Mouse (Mus musculus) gastrocnemius, postnatal 4 days (tissue): ENCODE data around the gene Il22ra1. TPM values are rescaled to one million over a fixed set of nuclear protein-coding genes. Genes with fewer than 3 reads are reported as not detected.

Experiments used
- DNase-seq, 2 experiments: peaks; one replicate each; pipeline ENCODE4 v3.0.0; 2021 to 2022; ENCODE audit warnings: low spot score in 2 of 2, mixed read lengths in 2 of 2
- total RNA-seq, 2 experiments: library from RNA; stranded (reverse); gene quantifications; 2 replicates each; pipeline ENCODE4 v1.2.3; 2021

Il22ra1 gene
- total RNA-seq, 2 experiments from 2014 or later = 0.20 TPM; not detected in 1

DNA sequence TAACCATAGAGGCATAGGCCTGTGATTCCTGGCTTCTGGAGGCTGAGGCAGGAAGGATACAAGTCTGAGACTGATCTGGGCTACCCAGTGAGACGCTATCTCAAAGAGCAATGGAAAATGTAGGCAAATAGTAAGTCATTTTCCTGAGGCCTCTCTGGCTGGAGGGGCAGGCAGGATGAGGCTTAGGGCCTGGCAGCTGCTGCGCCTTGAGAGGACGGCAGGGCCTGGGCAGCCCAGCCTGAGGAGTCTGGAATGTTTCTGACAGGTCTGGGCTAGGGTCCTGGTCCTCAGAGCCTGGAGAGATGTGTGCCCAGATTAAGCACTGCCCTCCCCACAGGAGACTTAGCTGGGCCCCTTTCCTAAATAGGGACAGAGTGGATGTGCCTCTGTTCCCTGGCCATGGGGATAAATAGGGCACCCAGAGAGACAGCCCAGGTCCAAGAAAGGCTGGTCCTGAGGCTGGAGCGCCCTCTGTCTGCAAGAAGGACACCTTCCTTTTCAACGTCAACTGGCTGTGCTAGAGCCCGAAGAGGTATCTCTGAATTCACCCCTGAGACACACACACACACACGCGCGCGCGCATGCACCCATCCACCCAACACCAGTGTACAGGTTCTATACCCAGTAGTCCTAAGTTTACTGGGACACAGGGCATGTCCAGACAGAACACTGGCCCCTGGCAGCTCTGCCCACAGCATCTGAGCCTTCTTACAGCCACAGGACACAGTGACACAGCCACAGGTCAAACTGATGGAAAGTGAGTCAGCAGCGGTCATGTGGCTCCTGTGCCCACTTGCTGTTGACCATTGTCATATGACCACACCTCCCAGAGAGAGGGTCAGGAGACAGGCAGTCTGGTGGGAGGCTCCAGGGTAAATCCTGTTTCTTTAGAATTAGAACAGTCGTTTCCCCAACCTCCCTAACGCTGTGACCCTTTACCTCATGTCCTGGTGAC lies 40.9 kb downstream of the Il22ra1 start:
- DNase-seq = peak in 1 of 2 experiments; percentile 52

DNA sequence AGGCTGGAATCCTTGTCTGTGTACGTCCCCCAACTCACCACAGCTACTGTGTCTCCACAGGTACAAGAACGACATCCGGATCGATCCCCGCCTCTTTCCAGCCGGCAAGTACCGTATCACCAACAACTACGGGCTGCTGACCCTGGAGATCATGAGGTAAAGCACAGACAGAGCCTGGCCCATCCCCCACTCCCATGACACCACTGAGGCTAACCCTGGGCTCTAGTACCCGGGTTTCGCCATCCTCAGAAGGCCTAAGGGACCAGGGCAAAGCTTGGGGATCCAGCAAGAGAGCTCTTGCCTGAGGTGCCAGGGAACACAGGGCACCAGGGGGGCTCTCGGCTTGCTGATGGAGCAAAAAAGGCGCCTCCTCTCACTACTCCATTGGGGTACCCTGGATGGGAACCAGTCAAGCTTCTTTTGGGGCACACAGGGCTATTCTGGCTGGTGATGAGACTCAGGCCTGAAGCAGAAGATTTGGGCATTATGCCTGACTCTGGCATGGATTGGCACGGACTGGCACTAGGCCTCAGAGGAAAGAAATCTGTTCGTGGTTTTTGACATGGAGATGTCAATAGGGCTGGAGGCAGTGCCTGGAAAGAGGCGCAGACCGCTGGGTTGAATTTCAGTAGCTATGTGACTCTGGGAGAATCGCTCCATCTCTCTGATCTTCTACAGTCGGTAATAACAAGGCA lies 42.8 kb downstream of the Il22ra1 start:
- DNase-seq = no peak

DNA sequence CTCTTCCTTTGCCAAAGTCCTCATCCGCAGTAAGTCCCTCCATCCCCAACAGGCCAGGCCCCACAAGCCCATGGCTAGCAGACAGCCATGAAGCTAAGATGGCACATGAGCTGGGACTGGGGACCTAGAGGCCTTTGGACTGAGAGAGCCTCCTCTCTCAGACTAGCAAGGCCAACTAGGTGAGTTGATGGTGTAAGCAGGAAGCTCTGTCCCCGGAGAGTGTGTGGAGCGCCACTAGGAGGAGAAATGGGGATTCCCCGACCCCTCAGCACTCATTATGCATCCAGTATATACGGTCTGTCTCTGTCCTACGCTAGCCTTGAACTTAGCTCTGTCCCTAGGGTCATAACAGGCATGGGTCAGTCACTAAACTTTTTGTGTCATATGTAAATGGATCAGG lies 43.6 kb downstream of the Il22ra1 start:
- DNase-seq = no peak

DNA sequence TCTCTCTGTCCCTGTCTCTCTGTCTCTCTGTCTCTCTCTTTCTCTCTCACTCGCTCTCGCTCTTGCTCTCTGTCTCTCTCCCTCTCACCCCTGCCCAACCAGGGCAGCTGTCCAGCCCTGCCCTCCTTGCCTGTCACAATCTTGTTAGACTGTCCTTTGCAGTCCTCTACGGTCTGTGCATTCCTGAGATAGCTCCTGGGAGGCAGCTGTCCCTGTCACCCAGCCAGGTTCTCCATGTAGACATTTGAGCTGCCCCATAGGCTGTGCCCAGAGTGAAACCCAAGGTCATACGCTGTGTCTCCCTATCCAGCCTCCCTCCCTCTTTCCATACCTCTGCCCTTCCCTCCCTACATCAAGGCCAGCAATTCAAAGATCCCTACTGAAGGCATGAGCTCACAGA lies 44.7 kb downstream of the Il22ra1 start:
- peak in 1 of 2 experiments; percentile 61 for DNase-seq

DNA sequence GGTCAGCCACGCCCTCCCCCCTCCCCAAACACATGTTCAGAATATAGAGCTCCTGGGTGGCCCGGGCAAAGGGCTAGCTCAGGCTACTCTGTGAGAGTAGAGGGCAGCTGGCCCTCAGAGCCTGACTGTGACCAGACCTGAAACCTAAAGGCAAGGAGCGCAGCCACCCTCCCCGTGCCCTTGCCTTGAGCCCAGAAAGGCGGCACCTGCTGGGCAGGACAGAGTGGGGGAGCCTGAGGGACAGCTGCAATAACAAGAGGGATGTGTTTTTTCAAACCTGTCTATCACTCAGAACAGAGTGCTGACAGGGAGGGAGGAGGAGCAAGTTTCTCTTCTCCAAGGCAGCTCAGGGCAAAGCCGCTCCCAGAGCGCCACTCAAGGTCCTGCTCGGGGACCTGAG lies 46.5 kb downstream of the Il22ra1 start:
- DNase-seq = no peak

DNA sequence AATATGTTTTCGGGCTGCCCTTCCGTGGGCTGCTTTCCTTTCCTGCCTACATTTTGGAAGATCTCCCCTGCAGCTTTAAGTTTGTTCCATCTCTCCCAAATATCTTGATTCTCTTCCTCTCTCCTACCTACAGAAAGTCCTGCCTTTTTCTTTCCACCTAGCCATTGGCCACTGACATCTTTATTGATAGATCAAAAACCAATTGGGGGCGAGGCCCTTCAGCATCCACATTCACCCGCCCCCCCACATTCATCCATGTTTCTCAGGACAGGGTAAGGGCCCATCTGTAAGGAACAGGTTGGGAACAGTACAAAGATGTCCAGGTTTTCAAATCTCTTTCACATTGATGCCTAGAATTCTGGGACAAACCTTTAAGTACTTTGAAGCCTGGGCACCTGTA lies 48.9 kb downstream of the Il22ra1 start:
- no peak for DNase-seq

DNA sequence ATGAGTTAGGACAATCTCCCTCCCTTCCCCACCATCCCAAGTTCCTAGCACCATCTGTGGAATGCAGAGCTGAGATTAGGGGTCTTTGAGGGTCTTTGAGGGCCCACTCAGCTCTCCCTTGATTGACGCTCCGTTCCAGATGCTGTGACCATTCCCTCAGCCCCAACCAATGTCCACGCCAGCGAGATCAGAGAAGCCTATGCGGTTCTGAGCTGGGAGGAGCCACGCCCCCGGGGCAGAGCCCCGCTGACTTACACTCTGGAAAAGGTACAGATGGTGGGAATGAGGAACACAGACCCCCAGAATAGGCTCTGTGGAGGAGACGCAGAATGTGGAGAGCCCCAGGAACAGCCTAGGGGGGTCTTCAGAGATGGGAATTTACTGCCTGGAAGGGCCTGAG lies 51.7 kb downstream of the Il22ra1 start:
- DNase-seq = no peak

DNA sequence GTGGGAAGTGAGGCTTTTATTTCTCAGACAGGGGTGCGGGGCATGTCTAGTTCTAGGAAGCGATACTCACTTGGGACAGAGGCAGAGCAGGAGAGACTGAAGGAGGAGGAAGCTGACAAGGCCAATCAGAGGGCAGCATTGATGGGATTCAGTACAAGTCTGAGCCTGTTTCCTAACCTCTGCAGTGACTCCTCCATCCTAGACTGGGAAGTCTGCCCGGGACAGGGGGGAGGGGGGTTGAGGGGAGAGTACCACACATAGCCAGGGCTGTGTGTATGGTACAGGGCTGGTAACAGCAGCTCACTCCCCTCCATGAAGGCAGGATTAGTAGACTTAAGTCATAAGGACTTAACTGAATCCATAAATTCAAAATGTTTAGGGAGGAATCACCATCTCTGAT lies 52.3 kb downstream of the Il22ra1 start:
- no peak for DNase-seq

DNA sequence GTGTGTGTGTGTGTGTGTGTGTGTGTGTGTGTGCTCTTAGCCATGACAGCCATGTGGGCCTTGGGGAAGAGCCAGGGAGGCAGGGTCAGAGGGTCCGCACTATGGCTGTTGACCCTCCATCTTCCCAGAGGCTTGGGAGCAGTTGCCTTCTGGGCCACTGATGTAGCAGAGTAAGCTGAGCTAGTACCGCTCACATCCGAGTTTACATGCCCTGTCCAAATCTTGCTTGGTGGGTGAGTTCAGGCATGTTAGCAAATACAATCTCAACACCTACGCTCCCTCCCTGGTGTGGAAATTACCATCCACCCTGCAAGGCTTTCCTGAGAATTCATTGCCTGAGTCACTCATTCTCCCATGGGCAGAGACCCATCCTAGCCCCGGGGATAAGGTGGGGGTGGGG lies 53.3 kb downstream of the Il22ra1 start:
- no peak for DNase-seq

DNA sequence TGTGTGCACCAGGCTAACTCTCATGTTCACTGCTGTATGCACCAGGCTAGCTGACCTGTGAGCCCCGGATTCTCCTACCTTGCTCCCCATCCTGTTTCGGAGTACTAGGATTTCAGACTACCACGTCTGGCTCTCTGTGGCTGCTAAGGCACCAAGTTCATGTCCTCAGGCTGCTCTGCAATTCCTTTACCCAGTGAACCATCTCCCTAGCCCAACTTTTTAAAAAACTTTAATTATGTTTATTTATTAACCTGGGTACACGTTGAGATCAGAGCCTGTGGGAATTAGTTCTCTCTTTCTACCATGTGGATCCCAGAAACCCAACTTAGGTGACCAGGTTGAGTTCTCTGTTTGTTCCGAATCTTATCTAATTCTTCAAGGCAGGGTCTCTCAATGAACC lies 58.6 kb downstream of the Il22ra1 start:
- no peak for DNase-seq

DNA sequence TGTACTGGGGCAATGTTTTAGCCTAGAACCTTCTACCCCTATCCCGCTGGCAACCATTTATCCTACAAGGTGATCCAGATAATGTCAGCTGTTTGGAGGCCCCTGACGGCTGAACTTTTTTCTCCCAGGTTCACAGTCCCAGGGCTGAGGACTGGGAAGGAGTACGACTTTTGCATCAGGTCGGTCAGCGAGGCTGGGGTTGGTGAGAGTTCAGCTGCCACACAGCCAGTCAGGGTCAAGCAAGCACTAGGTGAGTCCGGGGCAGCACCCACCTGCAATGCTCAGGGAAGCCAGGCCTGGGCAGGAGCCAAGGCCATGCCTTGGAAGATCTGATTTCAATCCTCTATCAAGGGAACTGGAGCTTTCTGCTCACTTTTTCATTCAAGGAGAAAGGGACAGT lies 59.3 kb downstream of the Il22ra1 start:
- DNase-seq = no peak

DNA sequence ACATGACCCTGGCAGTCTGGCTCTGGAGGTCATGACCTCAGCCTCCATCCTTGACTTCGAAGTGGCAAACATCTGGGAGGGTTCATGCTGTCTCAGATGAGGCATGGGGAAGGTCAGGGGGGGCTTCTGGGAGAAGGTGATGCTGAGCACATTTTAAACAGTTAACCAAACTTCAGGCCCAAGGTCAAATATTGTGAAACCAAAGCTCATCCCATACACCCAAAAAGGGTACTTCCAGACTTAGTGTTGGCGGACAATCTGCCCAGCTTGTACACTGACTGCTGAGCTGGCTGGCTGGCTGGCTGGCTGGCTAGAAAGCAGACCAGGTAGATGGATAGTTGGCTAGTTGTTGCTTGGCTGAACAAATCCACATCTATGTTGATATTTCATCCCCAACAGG lies 61.2 kb downstream of the Il22ra1 start:
- no peak for DNase-seq

DNA sequence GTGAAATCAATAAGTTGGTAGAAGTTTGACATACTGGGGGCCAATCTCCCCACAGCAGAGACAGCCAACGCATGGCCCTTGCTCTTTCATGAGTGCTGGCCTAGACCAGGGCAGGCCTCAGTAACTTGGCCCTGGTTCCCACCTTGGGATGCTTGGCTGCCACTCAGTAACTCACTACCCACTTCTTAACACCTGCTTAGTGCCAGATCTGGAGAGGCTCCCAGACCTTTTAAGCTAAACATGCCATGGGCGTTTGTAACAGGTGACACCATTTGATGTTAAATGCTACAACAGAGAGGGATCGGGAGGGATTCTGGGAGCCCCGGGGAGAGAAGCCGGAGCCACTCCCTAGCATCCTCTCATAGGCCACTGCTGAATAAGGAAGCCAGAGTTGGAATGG lies 64.8 kb downstream of the Il22ra1 start:
- no peak for DNase-seq

DNA sequence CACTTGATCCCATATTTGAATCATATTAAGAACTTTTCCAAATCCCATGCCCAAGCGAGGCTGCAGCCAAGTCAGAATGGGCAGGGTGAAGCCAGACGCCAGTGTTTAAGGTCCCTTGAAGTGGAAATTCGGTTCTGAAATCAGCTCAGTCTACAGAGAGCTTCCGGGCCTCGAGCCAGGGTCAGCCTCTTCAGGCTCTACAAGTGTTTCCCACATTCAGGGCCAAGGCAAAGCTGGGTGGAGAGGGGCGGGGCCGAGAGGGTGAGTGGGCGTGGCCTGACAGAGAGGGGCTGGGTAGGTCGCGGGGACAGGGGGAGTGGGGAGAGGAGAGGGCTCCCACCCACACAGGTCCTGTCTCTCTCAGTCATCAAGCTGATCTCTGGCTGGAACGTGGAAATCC lies 70.0 kb downstream of the Il22ra1 start:
- peak in 1 of 2 experiments; percentile 50 for DNase-seq

DNA sequence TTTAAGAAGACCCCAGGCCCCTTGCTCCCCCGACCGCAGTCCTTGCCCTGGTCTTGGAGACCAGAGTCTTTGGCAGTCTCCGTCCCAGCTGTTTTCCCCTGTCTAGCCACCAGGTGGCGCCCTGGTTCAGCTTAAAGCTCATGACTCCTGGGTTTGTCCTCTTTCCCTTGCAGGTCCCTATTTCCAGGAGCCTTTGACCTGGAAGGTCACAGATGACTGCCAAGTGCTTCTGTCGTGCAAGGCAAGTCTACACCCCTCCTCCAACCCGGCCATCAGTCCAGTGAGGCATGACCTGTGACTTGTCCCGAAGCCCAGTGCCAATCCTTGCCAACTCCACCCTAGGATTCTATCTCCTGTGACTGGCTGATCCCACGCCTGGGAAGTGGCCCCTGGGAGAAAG lies 73.6 kb downstream of the Il22ra1 start:
- peak; percentile 85 to 86 for DNase-seq

Other genes with a start within 250 kb of the Il22ra1 start
- gene Stpg1, start 233.4 kb upstream of the Il22ra1 start, total RNA-seq = not detected
- gene Nipal3, start 233.1 kb upstream of the Il22ra1 start, total RNA-seq = 1 to 10 TPM; 5.5 to 6.5 TPM
- under 1 TPM; 0.10 to 0.18 TPM for gene Grhl3, start 154.5 kb upstream of the Il22ra1 start, total RNA-seq
- under 1 TPM; 0.16 to 0.17 TPM for gene Ifnlr1, start 41.9 kb upstream of the Il22ra1 start, total RNA-seq
- 100 to 1,000 TPM; 107 to 112 TPM for gene Myom3, start 31.5 kb downstream of the Il22ra1 start, total RNA-seq
- gene Srsf10, start 127.6 kb downstream of the Il22ra1 start, total RNA-seq = 10 to 100 TPM; 61.0 to 86.0 TPM
- gene Pnrc2, start 145.7 kb downstream of the Il22ra1 start, total RNA-seq = 10 to 100 TPM; 76.6 to 91.3 TPM
- gene Cnr2, start 167.2 kb downstream of the Il22ra1 start, total RNA-seq = under 1 TPM; 0.65 to 0.78 TPM
- gene Fuca1, start 192.6 kb downstream of the Il22ra1 start, total RNA-seq = 10 to 100 TPM; 46.6 to 46.7 TPM
- gene Hmgcl, start 218.3 kb downstream of the Il22ra1 start, total RNA-seq = 10 to 100 TPM; 46.6 to 47.7 TPM
- gene Gale, start 235.6 kb downstream of the Il22ra1 start, total RNA-seq = 1 to 10 TPM; 7.1 to 7.7 TPM
- 10 to 100 TPM; 36.5 to 39.6 TPM for gene Lypla2, start 244.5 kb downstream of the Il22ra1 start, total RNA-seq